ENCODE assay signal across 20 mouse cellular contexts in the genomic region with DNA sequence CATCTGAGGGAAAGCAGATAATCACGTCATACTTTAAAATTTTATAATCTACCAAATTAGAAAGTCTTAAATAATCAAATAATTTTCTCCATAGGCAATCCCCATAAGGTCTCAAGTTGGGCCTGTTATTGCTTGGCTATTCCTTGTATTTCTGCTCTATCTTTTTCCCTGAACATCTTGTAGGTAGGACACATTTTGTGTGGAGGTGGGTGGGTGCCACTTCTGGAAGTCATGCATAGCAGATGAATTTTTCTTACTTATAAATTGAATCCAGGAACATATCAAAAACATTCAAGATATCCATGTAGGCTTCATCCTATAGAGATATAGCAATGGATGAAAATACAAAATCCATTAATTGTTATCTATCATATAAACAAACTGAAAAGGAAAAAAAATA.
DNase-seq lines count a peak whose midpoint lies in the region; ATAC-seq lines count a peak whose summit lies in the region.
"Had no signal": no experiment of that assay in that cellular context is flagged by ENCODE, and none has a peak within 500 bp of the region (broad histone marks: within the 10 kb centered on the region; RNA-seq: fewer than 3 reads in every experiment).

No protein-coding gene starts in this region.

- no peak for DNase-seq in frontal cortex, postnatal 14 days (ENCODE audit: low spot score in 2 of 2)
- peak; percentile 35 for DNase-seq in brain, adult 2 months (ENCODE audit: low read depth, low spot score)
- peak; percentile 33 for DNase-seq in telencephalon, adult 2 months (ENCODE audit: low read depth, low spot score)
- no peak for DNase-seq in lung, adult 18-20 months
- no peak for DNase-seq in gastrocnemius, adult 18-20 months (ENCODE audit: low spot score)
- DNase-seq: adrenal gland, adult 2 months; adrenal gland, adult 8-10 months; adrenal gland, postnatal 10 days; adrenal gland, postnatal 14 days; adrenal gland, postnatal 25 days; adrenal gland, postnatal 36 days; B cell, adult 2 months; cerebellum, adult 11 months; cerebellum, adult 11-12 months; cerebellum, adult 18-20 months; cerebellum, adult 2 months had no signal

- peak; percentile 91 for ATAC-seq in frontal cortex, adult (ENCODE audit: low TSS enrichment)
- ATAC-seq: activated CD4-positive, CD25-positive, alpha-beta regulatory T cell, adult 4 months; CD4-positive, CD25-positive, alpha-beta regulatory T cell, adult 4 months; Patski had no signal

Comparison
In these comparisons a context has a peak if more than half of its experiments do, and no peak if none do; other contexts are left out.
1. DNase-seq: peak in brain, adult 2 months (single experiment) and telencephalon, adult 2 months (single experiment); none in frontal cortex, postnatal 14 days (0 of 2), lung, adult 18-20 months (0 of 2) and gastrocnemius, adult 18-20 months (single experiment).